Mouse (Mus musculus) spleen, postnatal 36 days (tissue): ENCODE data around the gene Nob1.
A peak's percentile ranks its signal among the peaks of the same experiment; 100 is the strongest.

Experiments
- DNase-seq, 2 experiments: peaks; one replicate each; pipeline ENCODE4 v3.0.0; 2022; ENCODE audit warnings: low spot score in 2 of 2, mixed read lengths in 1 of 2

The Nob1 gene

DNA sequence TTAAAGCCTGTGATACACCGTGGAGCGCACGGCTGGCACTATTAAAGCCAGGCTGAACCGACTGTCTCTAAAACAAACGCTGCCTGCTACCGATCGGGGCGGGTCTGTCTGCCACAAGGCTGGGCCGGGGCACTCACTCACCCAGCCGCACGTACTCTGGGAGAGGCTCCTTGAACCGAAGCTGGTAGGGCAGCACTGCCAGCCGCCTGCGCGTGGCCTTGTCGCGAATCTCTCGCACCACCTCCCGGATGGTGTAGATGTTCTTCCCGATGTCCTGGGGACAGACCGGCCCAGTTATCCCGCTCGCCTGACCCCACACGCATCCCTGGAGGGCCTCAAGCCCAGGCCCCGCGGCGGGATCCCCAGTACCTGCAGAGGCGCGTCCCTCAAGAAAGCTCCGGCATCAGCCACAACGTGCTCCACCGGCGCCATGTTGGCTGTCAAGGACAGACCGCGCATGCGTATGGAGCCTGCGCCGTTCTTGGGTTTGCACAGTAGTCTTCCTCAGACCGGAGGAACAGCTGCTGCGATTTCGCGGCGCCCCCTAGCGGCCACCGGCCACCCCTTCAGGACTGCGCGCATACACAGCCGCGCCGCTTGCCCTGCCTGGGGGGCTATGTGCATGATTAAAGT, at the start of gene Nob1:
Gene Nob1 (minus strand): TSS at position 455 of the 633 bp plus-strand sequence.
- DNase-seq = peak; percentile 95

DNA sequence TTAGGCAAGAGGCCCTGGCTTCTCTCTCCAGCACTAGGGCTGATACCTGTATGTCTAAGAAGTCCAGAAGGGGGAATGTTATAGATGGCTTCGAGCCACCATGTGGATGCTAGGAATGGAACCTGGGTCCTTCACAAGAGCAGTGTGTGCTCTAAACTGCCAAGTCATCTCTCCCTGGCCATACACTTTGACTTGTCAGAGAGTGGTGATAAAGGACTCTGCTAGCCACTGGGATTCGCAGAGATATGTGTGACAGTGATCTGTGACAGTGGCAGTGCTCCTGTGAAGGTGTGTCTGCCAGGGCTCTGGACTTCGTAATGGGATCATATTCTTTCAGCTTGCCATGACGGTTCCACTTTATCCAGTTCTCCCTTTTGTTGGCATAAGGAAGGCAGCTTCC, 48.5 kb upstream of the Nob1 start:
- DNase-seq = no peak

DNA sequence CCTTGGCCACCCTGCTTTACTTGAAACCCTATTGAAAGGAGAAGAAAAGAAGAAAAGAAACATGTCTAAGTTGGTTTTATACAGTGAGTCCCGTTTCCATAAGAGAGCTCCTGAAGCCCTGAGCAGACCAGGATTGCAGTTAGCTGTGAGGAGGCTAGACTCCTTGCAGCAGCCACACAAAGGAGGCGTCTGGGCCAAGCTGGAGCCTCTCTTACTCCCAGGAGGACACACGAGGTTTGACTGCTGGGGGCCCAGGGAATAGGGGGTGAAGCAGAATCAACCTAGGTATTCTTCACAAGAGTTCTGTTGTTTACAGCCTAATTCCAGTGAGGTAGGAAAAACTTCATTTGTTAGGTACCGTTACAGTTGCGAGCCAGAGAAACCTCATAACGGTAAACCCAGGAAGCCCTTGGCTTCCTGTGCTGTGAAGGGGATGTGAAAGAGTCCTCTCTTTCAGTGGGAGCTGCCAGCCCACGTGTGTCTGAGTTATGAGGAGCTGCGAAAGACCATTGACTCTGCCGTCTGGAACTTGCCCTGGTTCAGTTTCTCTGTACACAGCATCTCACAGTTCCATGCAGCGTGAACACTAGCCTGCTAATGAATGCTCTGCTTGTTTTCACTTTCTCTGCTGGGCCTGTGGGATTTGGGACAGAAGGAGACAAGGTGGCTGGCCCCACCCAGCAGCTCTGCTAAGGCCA, 47.7 kb upstream of the Nob1 start:
- no peak for DNase-seq

DNA sequence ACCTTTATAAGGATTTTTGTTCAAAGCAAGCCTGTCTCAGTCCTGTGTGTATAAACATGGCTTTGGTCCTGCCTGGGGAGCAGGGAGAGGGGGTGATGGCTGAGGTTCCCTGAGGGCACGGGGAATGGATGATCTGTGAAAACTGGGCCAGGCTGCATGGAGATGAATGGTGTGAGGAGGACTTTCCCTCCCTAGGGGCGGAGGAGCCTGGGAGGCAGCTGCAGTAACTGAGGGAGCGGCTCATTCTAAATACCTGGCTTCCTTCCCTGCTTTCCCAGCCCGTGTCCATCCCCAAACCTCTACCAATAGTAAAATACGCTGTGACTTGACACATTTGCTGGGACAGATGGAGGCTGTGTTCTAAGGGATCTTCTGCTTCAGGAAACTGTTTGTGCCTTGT, 45.5 kb upstream of the Nob1 start:
- no peak for DNase-seq

DNA sequence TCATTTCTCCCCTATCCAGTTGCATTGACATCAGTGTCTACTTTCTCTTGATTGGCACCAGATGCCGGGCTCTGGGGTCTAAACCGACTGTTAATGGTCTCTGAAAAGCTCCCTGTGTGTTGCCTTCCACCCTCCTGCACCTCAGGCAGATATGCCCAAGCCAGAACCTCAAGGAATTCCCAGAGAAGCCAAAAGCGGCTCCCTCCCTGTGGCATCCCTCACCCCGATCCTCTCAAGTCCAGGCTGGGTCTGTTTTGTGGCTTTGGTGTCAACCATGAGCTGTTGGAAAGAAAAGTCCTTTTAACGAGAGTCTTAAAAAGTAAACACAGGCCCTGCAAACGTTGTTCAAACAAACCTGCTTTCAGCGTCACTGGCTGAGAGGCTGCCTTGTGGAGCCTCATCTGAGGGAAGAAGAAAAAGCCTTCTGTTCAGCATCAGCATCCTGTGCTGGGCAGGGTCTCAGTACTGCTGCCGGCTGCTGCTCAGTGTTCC, 44.0 kb upstream of the Nob1 start:
- no peak for DNase-seq

DNA sequence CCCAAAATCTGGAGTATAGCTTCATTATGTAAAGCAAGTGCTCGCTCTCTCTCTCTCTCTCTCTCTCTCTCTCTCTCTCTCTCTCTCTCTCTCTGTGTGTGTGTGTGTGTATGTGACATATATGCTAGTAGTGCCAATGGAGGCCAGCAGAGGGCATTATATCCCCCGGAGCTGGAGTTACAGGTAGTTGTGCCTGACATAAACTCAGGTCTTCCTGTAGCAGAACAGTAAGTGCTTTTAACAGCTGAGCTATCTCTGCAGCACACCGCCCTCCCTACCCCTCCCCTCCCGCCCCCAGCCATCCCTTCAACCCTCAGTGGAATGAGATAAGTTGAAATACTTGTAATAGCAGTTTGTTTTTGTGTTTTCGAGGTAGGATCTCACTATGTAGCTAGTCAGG, 41.8 kb upstream of the Nob1 start:
- DNase-seq = no peak

DNA sequence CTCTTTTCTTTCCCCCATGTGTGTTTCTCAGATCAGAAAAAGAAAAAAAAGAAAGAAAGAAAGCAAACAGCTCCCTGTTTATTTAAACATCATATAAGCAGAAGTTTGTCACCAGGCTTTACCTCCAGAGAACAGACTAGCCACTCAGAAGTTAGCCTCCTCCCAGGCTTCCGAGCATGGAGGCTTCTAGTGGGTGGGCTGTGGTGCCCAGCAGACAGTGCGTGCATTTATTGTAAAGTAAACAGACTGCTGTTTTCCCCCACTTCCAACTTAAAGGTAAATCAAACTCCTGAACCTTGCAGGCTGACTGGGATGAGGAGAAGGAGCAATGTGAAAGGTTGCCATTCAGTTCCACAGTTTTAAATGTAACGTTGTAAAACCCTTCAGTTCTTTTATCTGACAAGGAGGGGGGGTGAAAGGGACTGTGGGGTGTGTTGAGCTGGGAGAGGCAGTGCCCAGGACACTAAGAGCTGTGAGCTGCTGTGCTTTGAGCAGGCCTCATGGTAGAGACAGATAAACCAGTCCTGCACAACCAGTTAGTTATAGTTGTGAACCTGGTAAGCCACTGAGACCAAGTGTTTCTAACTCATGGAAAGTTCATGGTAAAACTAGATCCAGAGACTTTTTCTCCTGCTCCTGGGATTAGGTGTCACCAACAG, 40.6 kb upstream of the Nob1 start:
- DNase-seq = no peak

DNA sequence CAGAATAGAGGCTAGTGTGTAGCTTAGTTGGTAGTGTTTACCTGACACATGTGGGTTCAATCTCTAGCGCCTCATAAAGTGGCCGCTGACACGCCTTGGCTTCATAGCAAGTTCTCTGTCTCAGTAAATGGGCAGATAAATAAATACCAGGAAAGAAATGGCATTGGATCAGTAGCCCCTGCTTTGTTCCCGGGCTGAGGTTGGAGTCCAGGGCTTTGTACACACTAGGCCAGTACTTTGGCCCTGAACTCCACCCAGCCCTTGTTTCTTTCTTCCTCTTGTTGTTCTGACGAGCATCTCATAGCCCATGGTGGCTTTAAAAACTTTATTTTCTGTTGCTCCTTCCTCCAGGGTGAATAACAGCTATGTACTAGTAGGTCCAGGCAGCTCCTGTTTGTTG, 37.6 kb upstream of the Nob1 start:
- DNase-seq = no peak

DNA sequence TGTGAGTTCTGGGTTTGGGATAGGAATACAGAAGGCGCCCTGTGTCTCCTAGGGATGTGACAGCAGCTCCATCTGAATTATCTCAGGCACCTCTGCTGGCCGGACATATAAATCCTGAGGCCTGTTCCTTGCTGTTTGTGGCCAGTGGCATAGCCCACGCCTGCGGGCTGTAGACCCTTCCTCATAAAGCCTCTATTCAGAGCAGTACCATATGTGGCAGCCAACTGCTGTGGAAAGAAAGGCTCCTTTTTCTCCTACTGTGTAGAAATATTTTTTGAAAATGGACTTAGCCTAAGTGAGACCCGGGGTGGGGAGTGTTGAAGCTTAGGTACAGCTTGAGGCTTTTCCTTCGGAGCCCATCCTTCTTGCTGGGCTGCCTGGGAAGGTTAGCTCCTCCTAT, 33.4 kb upstream of the Nob1 start:
- no peak for DNase-seq

DNA sequence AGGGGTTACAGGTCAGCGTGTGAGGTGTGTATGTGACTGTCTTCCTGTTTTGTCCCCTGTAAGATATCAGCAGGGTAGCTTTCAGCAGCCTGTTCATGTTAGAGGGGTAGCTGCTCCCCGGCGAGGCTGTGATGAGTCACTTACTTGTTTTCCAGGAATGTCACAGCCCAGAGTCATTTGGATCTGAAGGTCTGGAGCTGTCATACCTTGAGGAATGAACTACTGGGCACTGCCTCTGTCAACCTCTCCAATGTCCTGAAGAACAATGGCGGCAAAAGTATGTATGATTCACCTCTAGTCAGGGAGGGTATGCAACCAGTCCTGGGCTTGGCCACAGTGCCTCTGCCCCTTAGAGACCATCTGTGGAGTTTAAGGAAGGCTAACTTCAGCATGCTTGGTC, 32.9 kb upstream of the Nob1 start:
- no peak for DNase-seq

DNA sequence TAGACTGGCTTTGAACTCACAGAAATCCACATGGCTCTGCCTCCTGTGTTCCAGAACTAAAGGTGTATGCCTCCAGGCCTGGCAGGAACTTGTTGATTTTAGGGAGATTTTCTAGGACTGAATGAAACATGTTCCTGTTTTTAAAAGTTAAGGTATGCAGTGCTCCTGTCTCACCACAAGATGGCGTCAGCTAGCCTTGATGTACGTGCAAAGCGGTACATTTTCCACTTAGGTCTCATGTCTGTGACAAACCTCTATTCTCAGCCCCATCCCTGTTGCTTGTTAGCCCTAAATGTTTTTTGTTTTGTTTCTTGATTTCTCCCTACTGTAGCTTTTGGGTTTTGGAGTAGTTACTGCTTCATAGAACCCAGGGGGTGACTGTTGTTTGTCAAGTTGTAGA, 30.4 kb upstream of the Nob1 start:
- peak; percentile 30 to 44 for DNase-seq

DNA sequence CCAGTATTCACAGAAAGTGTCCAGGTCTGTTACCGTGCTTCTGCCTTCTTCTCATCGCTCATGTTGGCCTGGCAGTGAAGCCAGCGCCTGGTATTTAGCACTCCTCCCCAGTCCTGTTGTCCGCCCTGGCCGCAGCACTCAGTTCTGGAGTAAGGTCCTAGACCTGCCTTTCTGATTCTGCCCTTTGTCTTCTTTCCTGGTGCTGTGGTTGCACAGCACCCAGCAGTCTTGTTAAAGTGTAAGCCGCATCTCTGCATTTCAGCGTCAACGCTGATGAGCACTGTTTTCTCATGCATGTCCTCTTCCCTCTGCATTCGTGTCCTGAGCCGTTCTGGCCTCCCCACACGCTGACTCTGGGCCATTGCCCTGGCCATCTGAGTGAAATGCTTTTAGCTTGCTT, 28.5 kb upstream of the Nob1 start:
- no peak for DNase-seq

DNA sequence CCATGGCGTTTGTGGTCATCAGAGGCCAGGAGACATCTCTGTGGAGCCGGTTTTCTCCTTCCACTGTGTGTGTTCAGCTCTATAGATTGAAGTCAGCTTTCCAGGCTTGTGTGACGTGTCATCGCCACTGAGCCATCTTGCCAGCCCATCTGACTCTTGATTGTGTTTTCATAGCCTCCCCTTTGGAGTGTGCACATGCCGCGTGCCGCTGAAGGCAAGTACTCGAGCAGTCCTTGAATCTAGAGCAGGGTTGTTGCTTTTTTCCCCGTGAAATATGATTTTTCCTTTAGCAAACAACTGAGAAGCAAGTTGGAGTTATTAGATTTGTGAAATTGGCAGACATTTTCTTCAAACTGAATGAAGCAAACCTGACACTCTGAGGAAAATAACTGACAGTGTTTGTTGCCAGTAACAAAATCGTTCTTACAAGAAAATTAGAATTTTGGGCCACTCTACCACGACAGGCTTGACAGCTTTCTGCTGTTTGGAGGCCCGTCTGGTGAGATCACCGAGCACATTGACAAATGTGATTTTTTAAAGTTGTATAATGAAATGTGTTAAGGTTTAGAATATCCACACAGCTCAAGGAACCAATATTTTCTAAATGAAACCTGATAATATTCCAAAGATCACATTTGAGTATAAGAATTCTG, 26.7 kb upstream of the Nob1 start:
- no peak for DNase-seq

DNA sequence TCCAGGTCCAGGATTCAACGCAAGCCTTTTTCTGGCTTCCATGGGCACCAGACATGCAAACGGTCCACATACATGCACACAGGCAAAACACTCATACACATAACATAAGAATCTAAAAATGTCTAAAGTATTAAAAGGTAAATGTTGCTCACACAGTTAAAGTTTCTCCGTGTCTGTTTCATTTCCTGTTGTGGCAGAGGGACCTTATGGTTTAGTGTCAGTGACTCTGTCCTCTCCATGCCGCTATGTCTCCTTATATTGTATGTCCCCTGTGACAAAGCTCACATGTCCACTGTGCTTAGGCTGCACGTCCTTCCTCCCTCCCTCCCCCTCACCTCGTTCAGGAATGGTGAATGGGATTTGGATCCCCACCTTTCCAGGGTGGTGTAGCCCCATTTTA, 24.8 kb upstream of the Nob1 start:
- DNase-seq = no peak

DNA sequence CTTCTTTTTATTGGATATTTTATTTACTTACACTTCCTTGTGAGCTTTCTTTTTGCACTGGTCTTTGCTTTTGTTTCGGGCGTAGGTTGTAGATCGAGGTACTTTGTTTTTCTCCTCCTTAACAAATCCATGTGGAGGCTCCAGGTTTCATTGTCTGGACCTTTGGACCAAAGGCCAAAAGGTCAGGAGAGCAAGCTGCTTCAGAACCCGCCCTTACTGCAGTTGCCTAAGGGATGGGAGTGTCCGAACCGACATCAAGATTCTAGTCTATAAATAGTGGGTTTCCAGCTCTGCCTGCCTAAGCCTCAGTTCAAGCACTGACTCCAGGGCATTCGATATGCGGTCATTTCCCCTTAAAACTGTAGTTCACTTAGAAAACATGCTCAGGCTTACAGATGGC, 24.3 kb upstream of the Nob1 start:
- no peak for DNase-seq

DNA sequence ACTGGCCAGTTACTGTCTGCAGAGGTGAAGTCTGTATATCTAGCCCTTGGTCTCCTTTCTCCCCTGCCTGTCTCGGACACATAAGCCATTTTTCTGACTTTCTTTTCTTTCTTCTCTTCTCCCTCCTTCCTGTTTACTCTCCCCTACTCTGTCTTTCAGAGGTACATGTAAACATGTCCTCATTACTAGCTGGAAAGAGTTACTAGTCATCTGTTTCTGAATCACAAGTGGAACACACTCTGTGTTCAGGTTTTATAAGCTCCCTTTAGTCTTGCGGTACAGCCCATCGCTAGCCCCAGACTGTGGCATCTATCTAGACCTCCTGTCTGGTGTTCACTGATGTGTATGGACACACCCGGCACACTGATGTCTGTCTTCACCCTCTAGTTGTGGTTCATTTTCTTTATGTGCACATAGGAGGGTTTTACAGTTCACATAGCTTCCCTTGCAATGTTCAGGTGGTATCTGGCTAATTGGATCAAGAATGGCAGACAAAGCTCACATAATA, 23.6 kb upstream of the Nob1 start:
- no peak for DNase-seq

DNA sequence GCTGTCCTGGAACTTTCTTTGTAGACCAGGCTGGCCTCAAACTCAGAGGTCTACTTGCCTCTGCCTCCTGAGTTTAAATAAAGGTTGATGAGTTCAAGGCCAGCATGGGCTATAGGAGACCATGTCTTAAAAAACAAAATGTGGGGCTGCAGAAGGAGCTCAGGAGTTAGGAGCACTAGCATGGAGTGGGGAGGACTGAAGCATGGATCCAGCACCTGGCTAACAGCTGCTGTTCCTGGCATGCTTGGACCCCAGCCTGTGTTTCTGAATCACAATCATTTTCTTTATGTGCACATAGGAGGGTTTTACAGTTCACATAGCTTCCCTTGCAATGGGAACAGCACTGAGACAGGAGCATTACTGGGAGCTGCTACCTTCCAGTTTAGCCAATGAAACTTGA, 22.9 kb upstream of the Nob1 start:
- no peak for DNase-seq

DNA sequence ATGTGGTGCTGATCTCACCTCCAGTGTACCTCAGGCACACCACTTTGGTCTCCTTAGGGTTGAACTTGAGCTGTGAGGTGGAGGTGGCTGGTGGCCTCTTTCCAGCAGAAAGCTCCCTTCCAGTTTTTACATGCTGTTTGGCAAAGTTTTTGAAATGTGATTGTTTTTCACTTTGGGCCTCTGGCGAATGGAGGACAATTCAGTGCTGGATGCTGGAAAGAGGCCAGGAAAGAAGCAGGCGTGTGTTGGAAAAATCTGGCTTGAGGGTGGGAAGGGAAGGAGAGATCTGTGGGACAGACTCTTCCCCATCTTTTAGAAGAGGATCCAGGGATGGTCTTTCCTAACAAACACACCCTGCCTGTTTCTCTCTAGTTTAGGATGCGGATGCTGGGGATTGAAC, 19.8 kb upstream of the Nob1 start:
- DNase-seq = no peak

DNA sequence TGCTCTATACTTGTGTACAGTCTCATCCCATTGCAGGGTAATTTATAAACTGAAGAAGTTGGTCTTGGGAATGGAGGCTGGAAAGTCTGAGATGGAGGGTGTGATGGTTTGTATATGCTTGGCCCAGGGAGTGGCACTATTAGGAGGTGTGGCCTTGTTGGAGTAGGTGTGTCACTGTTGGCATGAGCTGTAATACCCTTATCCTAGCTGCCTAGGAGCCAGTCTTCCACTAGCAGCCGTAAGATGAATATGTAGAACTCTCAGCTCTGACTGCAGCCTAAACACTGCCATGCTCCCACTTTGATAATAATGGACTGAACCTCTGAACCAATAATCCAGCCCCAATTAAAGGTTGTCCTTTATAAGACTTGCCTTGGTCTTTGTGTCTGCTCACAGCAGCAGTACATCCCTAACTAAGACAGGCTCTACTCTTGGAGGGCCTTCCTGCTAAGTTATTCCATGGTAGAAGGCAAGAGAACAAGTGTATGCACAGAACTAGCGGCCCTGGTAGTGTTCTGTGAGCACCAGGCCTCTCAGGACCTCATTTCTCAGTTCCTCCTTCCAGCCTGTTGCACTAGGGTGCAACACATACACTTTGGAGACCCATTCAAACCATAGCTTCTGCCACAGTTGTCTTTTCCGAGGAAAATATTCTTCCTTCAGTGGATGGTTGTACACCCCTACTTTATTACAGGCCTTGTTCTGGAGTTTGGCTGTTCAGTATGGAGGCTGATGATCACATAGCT, 15.2 kb upstream of the Nob1 start:
- peak; percentile 21 to 39 for DNase-seq

DNA sequence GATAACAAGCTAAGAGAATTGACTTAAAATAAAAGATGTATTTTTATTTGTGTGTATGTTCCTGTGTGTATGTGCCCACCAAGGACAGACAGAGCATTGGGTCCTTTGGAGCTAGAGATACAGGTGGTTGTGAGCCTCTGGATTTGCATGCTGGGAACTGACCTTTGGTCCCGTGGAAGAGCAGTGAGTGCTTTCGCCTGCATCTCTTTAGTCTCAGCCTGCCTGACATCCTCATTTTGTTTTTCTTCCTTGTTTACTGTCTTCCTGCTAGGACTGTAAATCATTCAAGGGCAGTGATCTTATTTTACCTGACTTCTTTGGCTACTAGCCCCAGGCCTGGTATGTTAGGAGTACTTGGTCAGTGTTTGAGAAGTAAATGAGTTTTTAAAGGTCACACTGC, 12.9 kb upstream of the Nob1 start:
- no peak for DNase-seq

DNA sequence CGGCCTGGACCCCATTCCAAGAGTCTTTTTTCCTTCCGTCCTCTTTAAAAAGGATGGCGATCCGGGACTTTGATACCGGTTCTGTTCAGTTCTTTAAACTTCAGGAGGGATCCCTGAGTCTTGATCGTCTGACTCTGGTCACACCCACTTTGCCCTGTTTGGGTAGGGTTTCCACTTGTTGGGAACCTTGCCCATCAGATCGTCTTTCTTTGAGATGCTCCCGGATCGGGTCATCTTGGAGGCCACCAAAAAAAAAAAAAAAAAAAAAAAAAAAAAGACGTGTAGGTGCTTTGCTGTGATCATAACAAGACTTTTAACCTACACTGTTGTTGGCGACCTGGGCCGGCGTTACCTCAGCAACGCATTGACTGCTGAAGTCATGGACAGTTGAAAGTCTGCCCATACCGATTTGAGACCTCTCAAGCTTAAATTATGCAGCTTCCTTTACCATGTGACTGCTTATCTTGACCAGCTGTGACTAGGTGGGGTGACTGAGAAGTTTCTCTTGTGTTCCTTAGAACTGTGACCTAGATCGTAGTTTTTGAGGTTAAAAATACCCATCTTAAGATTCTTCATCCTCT, 12.1 kb upstream of the Nob1 start:
- DNase-seq = peak; percentile 42 to 74
